Mouse (Mus musculus): ENCODE measurements at regions not wholly inside any gene's neighbourhood (a gene's known extent, or its start where the extent isn't known, plus 50 kb on each side); places are given as distances from the start of the nearest gene placed in this dataset.

GRCm38 (mm10) chr16:9242099-9242498 is 412.2 kb downstream of the 1810013L24Rik start:
- WGBS: 88% methylated on average over 4 of the region's 4 CpGs
- no peaks in the 10 kb centered on the region for H3K4me1 ChIP-seq (ENCODE audit: control insufficient read depth, insufficient read depth, low read length)
- no peak overlapping the region for H3K4me2 ChIP-seq (replicated peaks; ENCODE audit: low read depth, low read length, severe bottlenecking)
- H3K4me3 ChIP-seq (replicated peaks; ENCODE audit: low read length): no peak overlapping the region
- TF ChIP-seq POLR2A (IDR thresholded peaks at IDR 0.05; ENCODE audit: borderline replicate concordance, extremely low read depth, insufficient read depth, insufficient read length): no peak
- H3K9ac ChIP-seq (ENCODE audit: low read depth, low read length, severe bottlenecking): no peak overlapping the region
- ATAC-seq (ENCODE audit: low FRiP score, low read depth): no peak
- DNase-seq (ENCODE audit: low spot score): no peak
- 0 out of 2 replicates have a peak, but pooled peaks cover 4% of the 10 kb centered on the region for H3K9me3 ChIP-seq (ENCODE audit: control insufficient read depth, low read length)
- no peak overlapping the region for H3K27ac ChIP-seq (replicated peaks; ENCODE audit: low read depth, low read length)
- H3K27me3 ChIP-seq (ENCODE audit: control insufficient read depth, insufficient read depth, low read length): no peaks in the 10 kb centered on the region
- H3K36me3 ChIP-seq (ENCODE audit: control insufficient read depth, insufficient read depth, low read length): no peaks in the 10 kb centered on the region

- H3K4me1 ChIP-seq (ENCODE audit: control insufficient read depth, insufficient read depth, low read length): no peaks in the 10 kb centered on the region
- H3K27me3 ChIP-seq (ENCODE audit: control insufficient read depth, insufficient read depth, low read length): no peaks in the 10 kb centered on the region
- no peak for ATAC-seq (ENCODE audit: low FRiP score, low read depth)
- H3K27ac ChIP-seq (replicated peaks; ENCODE audit: low read depth, low read length): no peak overlapping the region
- H3K4me3 ChIP-seq (replicated peaks; ENCODE audit: low read length): no peak overlapping the region
- DNase-seq (ENCODE audit: low spot score): no peak
- no peak overlapping the region for H3K4me2 ChIP-seq (replicated peaks; ENCODE audit: low read depth, low read length, severe bottlenecking)
- H3K36me3 ChIP-seq (ENCODE audit: control insufficient read depth, insufficient read depth, low read length): no peaks in the 10 kb centered on the region
- TF ChIP-seq POLR2A (IDR thresholded peaks at IDR 0.05; ENCODE audit: borderline replicate concordance, extremely low read depth, insufficient read depth, insufficient read length): no peak
- no peaks in the 10 kb centered on the region for H3K9me3 ChIP-seq (ENCODE audit: control insufficient read depth, low read length)
- no peak overlapping the region for H3K9ac ChIP-seq (ENCODE audit: low read depth, low read length, severe bottlenecking)
- 23% methylated on average over 3 of the region's 3 CpGs for whole genome bisulfite sequencing
These were observed 417.3 kb downstream of the 1810013L24Rik start for GRCm38 (mm10) chr16:9247198-9247597.

- 91% methylated on average over 1 of the region's 1 CpGs for WGBS
- no peaks in the 10 kb centered on the region for H3K9me3 ChIP-seq (ENCODE audit: control insufficient read depth, low read length)
- no peak overlapping the region for H3K27ac ChIP-seq (replicated peaks; ENCODE audit: low read depth, low read length)
- no peak overlapping the region for H3K4me3 ChIP-seq (replicated peaks; ENCODE audit: low read length)
- no peak for TF ChIP-seq POLR2A (IDR thresholded peaks at IDR 0.05; ENCODE audit: borderline replicate concordance, extremely low read depth, insufficient read depth, insufficient read length)
- H3K4me2 ChIP-seq (replicated peaks; ENCODE audit: low read depth, low read length, severe bottlenecking): no peak overlapping the region
- H3K27me3 ChIP-seq (ENCODE audit: control insufficient read depth, insufficient read depth, low read length): no peaks in the 10 kb centered on the region
- DNase-seq (ENCODE audit: low spot score) (no peak), ATAC-seq (ENCODE audit: low FRiP score, low read depth) (no peak)
- no peaks in the 10 kb centered on the region for H3K36me3 ChIP-seq (ENCODE audit: control insufficient read depth, insufficient read depth, low read length)
- no peaks in the 10 kb centered on the region for H3K4me1 ChIP-seq (ENCODE audit: control insufficient read depth, insufficient read depth, low read length)
- H3K9ac ChIP-seq (ENCODE audit: low read depth, low read length, severe bottlenecking): no peak overlapping the region
These were observed 423.2 kb downstream of the 1810013L24Rik start for GRCm38 (mm10) chr16:9253054-9253453.

- Histone ChIP-seq H3K27me3 (ENCODE audit: control insufficient read depth, insufficient read depth, low read length) (no peaks in the 10 kb centered on the region), H3K4me1 (ENCODE audit: control insufficient read depth, insufficient read depth, low read length) (no peaks in the 10 kb centered on the region), H3K4me2 (replicated peaks; ENCODE audit: low read depth, low read length, severe bottlenecking) (no peak overlapping the region), H3K9ac (ENCODE audit: low read depth, low read length, severe bottlenecking) (no peak overlapping the region), H3K27ac (replicated peaks; ENCODE audit: low read depth, low read length) (no peak overlapping the region), H3K4me3 (replicated peaks; ENCODE audit: low read length) (no peak overlapping the region), H3K9me3 (ENCODE audit: control insufficient read depth, low read length) (no peaks in the 10 kb centered on the region), H3K36me3 (ENCODE audit: control insufficient read depth, insufficient read depth, low read length) (no peaks in the 10 kb centered on the region)
- no peak for ATAC-seq (ENCODE audit: low FRiP score, low read depth)
- TF ChIP-seq POLR2A (IDR thresholded peaks at IDR 0.05; ENCODE audit: borderline replicate concordance, extremely low read depth, insufficient read depth, insufficient read length): no peak
- no peak for DNase-seq (ENCODE audit: low spot score)
- WGBS: 34% methylated on average over 3 of the region's 3 CpGs
These were observed 425.5 kb downstream of the 1810013L24Rik start for GRCm38 (mm10) chr16:9255351-9255750.

GRCm38 (mm10) chr16:9260966-9261365 is 431.1 kb downstream of the 1810013L24Rik start:
- H3K36me3 ChIP-seq (ENCODE audit: control insufficient read depth, insufficient read depth, low read length): no peaks in the 10 kb centered on the region
- no peak overlapping the region for H3K27ac ChIP-seq (replicated peaks; ENCODE audit: low read depth, low read length)
- H3K4me2 ChIP-seq (replicated peaks; ENCODE audit: low read depth, low read length, severe bottlenecking): no peak overlapping the region
- DNase-seq (ENCODE audit: low spot score): no peak
- no peaks in the 10 kb centered on the region for H3K9me3 ChIP-seq (ENCODE audit: control insufficient read depth, low read length)
- H3K4me3 ChIP-seq (replicated peaks; ENCODE audit: low read length): no peak overlapping the region
- H3K9ac ChIP-seq (ENCODE audit: low read depth, low read length, severe bottlenecking): no peak overlapping the region
- TF ChIP-seq POLR2A (IDR thresholded peaks at IDR 0.05; ENCODE audit: borderline replicate concordance, extremely low read depth, insufficient read depth, insufficient read length): no peak
- no peak for ATAC-seq (ENCODE audit: low FRiP score, low read depth)
- 87% methylated on average over 3 of the region's 3 CpGs for WGBS
- no peaks in the 10 kb centered on the region for H3K27me3 ChIP-seq (ENCODE audit: control insufficient read depth, insufficient read depth, low read length)
- H3K4me1 ChIP-seq (ENCODE audit: control insufficient read depth, insufficient read depth, low read length): no peaks in the 10 kb centered on the region

Measured in limb, embryonic 14.5 days (tissue).